Mouse (Mus musculus): ENCODE measurements around the gene Gm20696. TPM values are rescaled to one million over a fixed set of nuclear protein-coding genes. Genes with fewer than 3 reads are reported as not detected.

The Gm20696 gene
- polyA plus RNA-seq, 1 experiment from 2014 or later = 2.3 TPM

DNA sequence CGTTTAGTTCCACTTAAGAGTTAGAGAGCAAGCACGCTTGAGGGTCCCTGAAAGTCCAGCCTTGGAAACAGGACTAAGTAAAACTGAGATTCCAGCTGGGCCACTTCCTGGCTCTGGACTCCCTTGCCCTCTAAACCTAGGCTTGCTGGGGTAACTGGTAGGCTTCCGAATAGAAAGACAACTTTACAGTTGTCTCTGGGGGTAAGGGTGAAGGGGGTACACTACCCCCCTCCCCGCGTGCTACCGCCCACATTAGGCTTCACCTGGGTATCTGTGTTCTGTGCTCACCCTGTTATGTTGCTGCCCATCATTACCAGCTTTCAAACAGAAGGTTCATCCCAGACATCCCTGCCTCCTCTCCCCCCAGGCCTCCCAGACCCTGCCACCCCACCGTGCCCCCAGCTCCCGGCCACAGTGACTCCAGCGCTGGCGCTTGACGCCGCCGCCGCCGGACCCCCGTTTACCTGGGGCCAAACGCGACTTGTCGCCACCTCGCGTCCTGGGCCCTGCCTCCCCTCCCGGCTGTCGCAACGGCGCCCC lies 25.1 kb upstream of the Gm20696 start:
- 7% methylated on average over 25 of the region's 25 CpGs for whole genome bisulfite sequencing
- Histone ChIP-seq H3K27me3 (ENCODE audit: control insufficient read depth, insufficient read depth, low read length) (peaks cover 64% of the 10 kb centered on the region), H3K9ac (ENCODE audit: low read length) (peak overlapping the region; percentile 74), H3K9me3 (replicated peaks; ENCODE audit: control insufficient read depth, low read length) (no peaks in the 10 kb centered on the region), H3K4me3 (ENCODE audit: low read length) (peak overlapping the region; percentile 78), H3K27ac (ENCODE audit: low read length) (no peak overlapping the region), H3K4me1 (ENCODE audit: control insufficient read depth, insufficient read depth, low read length) (peaks cover 5% of the 10 kb centered on the region; the same call in 1 of the 2 replicates), H3K4me2 (ENCODE audit: low read depth, low read length) (peak overlapping the region; percentile 95), H3K36me3 (ENCODE audit: control insufficient read depth, insufficient read depth) (no peaks in the 10 kb centered on the region)
- no peak for ATAC-seq (replicated peaks; ENCODE audit: extremely low read depth, insufficient read depth, low FRiP score)

DNA sequence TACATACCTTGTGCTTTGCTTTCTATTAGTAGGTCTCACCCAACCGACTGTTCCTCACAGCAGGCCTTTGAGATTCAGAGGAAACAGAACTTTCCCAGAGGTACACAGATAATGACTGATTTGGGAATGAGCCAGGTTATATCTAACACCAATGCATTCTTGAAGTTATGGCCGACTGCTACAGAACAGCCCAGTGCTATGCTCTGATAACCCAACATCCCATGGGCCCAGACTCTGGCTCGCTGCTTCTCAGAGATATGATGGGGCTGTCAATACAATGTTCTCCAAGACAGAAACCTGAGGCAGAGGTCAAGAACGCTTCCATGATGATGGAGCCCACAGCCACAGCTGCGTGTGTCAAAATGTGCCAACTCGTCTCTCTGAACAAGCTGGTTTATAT lies 21.9 kb upstream of the Gm20696 start:
- no peak for ATAC-seq (replicated peaks; ENCODE audit: extremely low read depth, insufficient read depth, low FRiP score)
- H3K4me1 ChIP-seq (ENCODE audit: control insufficient read depth, insufficient read depth, low read length) = peaks cover 5% of the 10 kb centered on the region; the same call in 1 of the 2 replicates
- 65% methylated on average over 6 of the region's 6 CpGs for WGBS
- H3K4me3 ChIP-seq (ENCODE audit: low read length) = no peak overlapping the region
- no peak overlapping the region for H3K27ac ChIP-seq (ENCODE audit: low read length)
- H3K27me3 ChIP-seq (ENCODE audit: control insufficient read depth, insufficient read depth, low read length) = peaks cover 38% of the 10 kb centered on the region
- no peaks in the 10 kb centered on the region for H3K36me3 ChIP-seq (ENCODE audit: control insufficient read depth, insufficient read depth)
- H3K4me2 ChIP-seq (ENCODE audit: low read depth, low read length) = no peak overlapping the region
- H3K9ac ChIP-seq (ENCODE audit: low read length) = no peak overlapping the region
- H3K9me3 ChIP-seq (replicated peaks; ENCODE audit: control insufficient read depth, low read length) = peaks cover 8% of the 10 kb centered on the region

DNA sequence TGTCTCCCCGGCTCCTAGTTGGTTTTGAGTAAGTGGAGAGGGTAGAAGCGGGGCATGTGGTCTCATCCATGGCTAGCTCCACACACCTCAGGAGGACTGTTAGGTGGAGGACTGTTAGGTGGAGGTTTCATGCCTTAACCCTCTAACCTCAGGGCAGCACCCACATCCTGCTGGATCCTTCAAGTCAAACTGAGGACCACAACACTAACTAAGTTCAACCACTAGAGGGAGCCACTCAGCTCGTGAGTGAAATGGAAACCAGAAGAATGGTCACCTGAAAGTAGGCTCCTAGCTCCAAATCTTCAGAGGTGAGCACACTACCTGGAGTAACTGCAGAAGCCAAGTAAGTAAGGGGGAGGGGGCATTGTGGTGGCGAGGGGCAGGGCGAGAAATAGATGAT lies 18.3 kb upstream of the Gm20696 start:
- ATAC-seq (replicated peaks; ENCODE audit: extremely low read depth, insufficient read depth, low FRiP score) = no peak
- no peak overlapping the region for H3K4me3 ChIP-seq (ENCODE audit: low read length)
- no peak overlapping the region for H3K27ac ChIP-seq (ENCODE audit: low read length)
- peaks cover 4% of the 10 kb centered on the region; the same call in 1 of the 2 replicates for H3K27me3 ChIP-seq (ENCODE audit: control insufficient read depth, insufficient read depth, low read length)
- no peak overlapping the region for H3K4me2 ChIP-seq (ENCODE audit: low read depth, low read length)
- no peaks in the 10 kb centered on the region for H3K4me1 ChIP-seq (ENCODE audit: control insufficient read depth, insufficient read depth, low read length)
- H3K36me3 ChIP-seq (ENCODE audit: control insufficient read depth, insufficient read depth) = no peaks in the 10 kb centered on the region
- whole genome bisulfite sequencing = 49% methylated on average over 5 of the region's 5 CpGs
- H3K9ac ChIP-seq (ENCODE audit: low read length) = no peak overlapping the region
- peaks cover 8% of the 10 kb centered on the region for H3K9me3 ChIP-seq (replicated peaks; ENCODE audit: control insufficient read depth, low read length)

DNA sequence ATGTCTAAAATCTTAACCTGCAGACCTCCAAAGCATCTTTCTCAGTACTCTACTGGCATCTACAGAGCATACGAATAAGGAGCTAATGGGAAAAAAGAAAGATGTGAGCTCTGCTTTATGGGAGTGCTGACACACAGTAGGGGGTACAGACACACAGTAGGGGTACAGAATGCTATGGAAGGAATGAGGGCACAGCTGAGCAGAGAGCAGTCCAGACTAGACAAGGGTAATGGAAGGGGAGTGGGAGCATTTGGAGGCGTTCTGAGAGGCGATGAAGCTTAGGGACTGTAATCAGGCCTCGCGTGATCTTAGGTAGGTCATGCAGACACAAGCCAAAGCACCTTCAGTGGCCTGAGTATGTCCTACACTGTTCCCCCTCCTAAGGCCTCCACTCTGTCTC lies 17.4 kb upstream of the Gm20696 start:
- no peak for ATAC-seq (replicated peaks; ENCODE audit: extremely low read depth, insufficient read depth, low FRiP score)
- Histone ChIP-seq H3K4me3 (ENCODE audit: low read length) (no peak overlapping the region), H3K27me3 (ENCODE audit: control insufficient read depth, insufficient read depth, low read length) (no peaks in the 10 kb centered on the region), H3K9me3 (replicated peaks; ENCODE audit: control insufficient read depth, low read length) (peaks cover 8% of the 10 kb centered on the region), H3K36me3 (ENCODE audit: control insufficient read depth, insufficient read depth) (no peaks in the 10 kb centered on the region), H3K4me2 (ENCODE audit: low read depth, low read length) (no peak overlapping the region), H3K4me1 (ENCODE audit: control insufficient read depth, insufficient read depth, low read length) (no peaks in the 10 kb centered on the region), H3K9ac (ENCODE audit: low read length) (no peak overlapping the region), H3K27ac (ENCODE audit: low read length) (no peak overlapping the region)
- 79% methylated on average over 5 of the region's 5 CpGs for WGBS

GRCm38 (mm10) chr6:99678108-99678507 lies 11.5 kb upstream of the Gm20696 start:
- no peaks in the 10 kb centered on the region for H3K4me1 ChIP-seq (ENCODE audit: control insufficient read depth, insufficient read depth, low read length)
- WGBS = 79% methylated on average over 11 of the region's 11 CpGs
- H3K9ac ChIP-seq (ENCODE audit: low read length) = no peak overlapping the region
- no peak overlapping the region for H3K4me3 ChIP-seq (ENCODE audit: low read length)
- H3K27ac ChIP-seq (ENCODE audit: low read length) = no peak overlapping the region
- ATAC-seq (replicated peaks; ENCODE audit: extremely low read depth, insufficient read depth, low FRiP score) = no peak
- H3K4me2 ChIP-seq (ENCODE audit: low read depth, low read length) = no peak overlapping the region
- no peaks in the 10 kb centered on the region for H3K36me3 ChIP-seq (ENCODE audit: control insufficient read depth, insufficient read depth)
- H3K27me3 ChIP-seq (ENCODE audit: control insufficient read depth, insufficient read depth, low read length) = peaks cover 5% of the 10 kb centered on the region; the same call in 1 of the 2 replicates
- no peaks in the 10 kb centered on the region for H3K9me3 ChIP-seq (replicated peaks; ENCODE audit: control insufficient read depth, low read length)

DNA sequence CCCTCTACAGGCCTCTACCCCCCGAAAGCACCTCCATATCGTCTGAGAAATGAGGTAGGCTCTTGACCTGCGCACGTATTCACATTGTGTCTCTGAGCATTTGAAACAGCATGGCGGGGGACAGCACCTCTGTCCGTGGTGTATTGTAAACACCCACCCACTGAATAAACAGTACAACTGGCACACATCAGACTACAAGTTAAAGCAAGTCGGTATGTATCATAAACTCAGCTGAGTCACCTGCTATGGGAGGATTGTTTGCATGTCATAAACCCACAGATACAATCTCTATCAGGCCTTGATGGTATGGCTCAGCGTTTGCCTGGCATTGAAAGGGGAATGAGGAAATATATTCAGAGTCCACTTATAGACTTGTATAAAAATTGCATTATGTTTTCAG lies 10.7 kb upstream of the Gm20696 start:
- Histone ChIP-seq H3K9ac (ENCODE audit: low read length) (no peak overlapping the region), H3K4me3 (ENCODE audit: low read length) (no peak overlapping the region), H3K4me1 (ENCODE audit: control insufficient read depth, insufficient read depth, low read length) (no peaks in the 10 kb centered on the region), H3K9me3 (replicated peaks; ENCODE audit: control insufficient read depth, low read length) (no peaks in the 10 kb centered on the region), H3K27me3 (ENCODE audit: control insufficient read depth, insufficient read depth, low read length) (peaks cover 5% of the 10 kb centered on the region; the same call in 1 of the 2 replicates), H3K36me3 (ENCODE audit: control insufficient read depth, insufficient read depth) (no peaks in the 10 kb centered on the region), H3K4me2 (ENCODE audit: low read depth, low read length) (no peak overlapping the region), H3K27ac (ENCODE audit: low read length) (no peak overlapping the region)
- ATAC-seq (replicated peaks; ENCODE audit: extremely low read depth, insufficient read depth, low FRiP score) = no peak
- WGBS = 80% methylated on average over 8 of the region's 8 CpGs

- Histone ChIP-seq H3K4me3 (ENCODE audit: low read length) (no peak overlapping the region), H3K4me2 (ENCODE audit: low read depth, low read length) (no peak overlapping the region), H3K27me3 (ENCODE audit: control insufficient read depth, insufficient read depth, low read length) (peaks cover 5% of the 10 kb centered on the region; the same call in 1 of the 2 replicates), H3K9me3 (replicated peaks; ENCODE audit: control insufficient read depth, low read length) (no peaks in the 10 kb centered on the region), H3K4me1 (ENCODE audit: control insufficient read depth, insufficient read depth, low read length) (no peaks in the 10 kb centered on the region), H3K9ac (ENCODE audit: low read length) (no peak overlapping the region), H3K36me3 (ENCODE audit: control insufficient read depth, insufficient read depth) (no peaks in the 10 kb centered on the region), H3K27ac (ENCODE audit: low read length) (no peak overlapping the region)
- 83% methylated on average over 4 of the region's 4 CpGs for WGBS
- no peak for ATAC-seq (replicated peaks; ENCODE audit: extremely low read depth, insufficient read depth, low FRiP score)
These were observed 7.9 kb upstream of the Gm20696 start for GRCm38 (mm10) chr6:99674482-99674881.

- Histone ChIP-seq H3K27me3 (ENCODE audit: control insufficient read depth, insufficient read depth, low read length) (0 out of 2 replicates have a peak, but pooled peaks cover 3% of the 10 kb centered on the region), H3K9ac (ENCODE audit: low read length) (no peak overlapping the region), H3K4me2 (ENCODE audit: low read depth, low read length) (no peak overlapping the region), H3K4me3 (ENCODE audit: low read length) (no peak overlapping the region), H3K9me3 (replicated peaks; ENCODE audit: control insufficient read depth, low read length) (no peaks in the 10 kb centered on the region), H3K27ac (ENCODE audit: low read length) (no peak overlapping the region), H3K36me3 (ENCODE audit: control insufficient read depth, insufficient read depth) (no peaks in the 10 kb centered on the region), H3K4me1 (ENCODE audit: control insufficient read depth, insufficient read depth, low read length) (peaks cover 10% of the 10 kb centered on the region)
- no peak for ATAC-seq (replicated peaks; ENCODE audit: extremely low read depth, insufficient read depth, low FRiP score)
- 64% methylated on average over 3 of the region's 3 CpGs for WGBS
These were observed 5.2 kb upstream of the Gm20696 start for GRCm38 (mm10) chr6:99671768-99672167.

GRCm38 (mm10) chr6:99670481-99671119 lies 4.0 kb upstream of the Gm20696 start:
- H3K27ac ChIP-seq (ENCODE audit: low read length) = no peak overlapping the region
- H3K9me3 ChIP-seq (replicated peaks; ENCODE audit: control insufficient read depth, low read length) = no peaks in the 10 kb centered on the region
- 0 out of 2 replicates have a peak, but pooled peaks cover 3% of the 10 kb centered on the region for H3K27me3 ChIP-seq (ENCODE audit: control insufficient read depth, insufficient read depth, low read length)
- H3K4me3 ChIP-seq (ENCODE audit: low read length) = no peak overlapping the region
- H3K9ac ChIP-seq (ENCODE audit: low read length) = no peak overlapping the region
- peaks cover 15% of the 10 kb centered on the region for H3K4me1 ChIP-seq (ENCODE audit: control insufficient read depth, insufficient read depth, low read length)
- WGBS = 79% methylated on average over 7 of the region's 7 CpGs
- no peak overlapping the region for H3K4me2 ChIP-seq (ENCODE audit: low read depth, low read length)
- ATAC-seq (replicated peaks; ENCODE audit: extremely low read depth, insufficient read depth, low FRiP score) = no peak
- H3K36me3 ChIP-seq (ENCODE audit: control insufficient read depth, insufficient read depth) = no peaks in the 10 kb centered on the region

All from heart, embryonic 16.5 days (tissue).